Mouse (Mus musculus) lung, embryonic 16.5 days (tissue): Measurements from ENCODE around the gene Creg2. TPM values are rescaled to one million over a fixed set of nuclear protein-coding genes. Genes with fewer than 3 reads are reported as not detected.
"Not testable (repeated sequence)": the region's sequence is repeated elsewhere in the genome, so short reads cannot be mapped to it uniquely, and the experiment has no call there.

ENCODE experiments used
- ATAC-seq: fragments of 200-750 bp; cut with Nextera tagmentation; 2 replicates; pipeline ENCODE4 v1.8.0; 2017; ENCODE audit warnings: low read depth, mild to moderate bottlenecking, moderate library complexity
- H3K27ac ChIP-seq: fragments of 300-500 bp; sonication (generic); 2 replicates; pipeline ENCODE4 v1.5.1; 2014; ENCODE audit warnings: mild to moderate bottlenecking, control low read depth, low read length
- H3K27me3 ChIP-seq: fragments of 300-500 bp; sonication (generic); 2 replicates; pipeline ENCODE4 v1.6.1; 2014; ENCODE audit warnings: low read depth, low read length, mixed read lengths; ENCODE audit not compliant: control insufficient read depth, insufficient read depth
- H3K36me3 ChIP-seq: fragments of 300-500 bp; sonication (generic); 2 replicates; pipeline ENCODE4 v1.6.1; 2014; ENCODE audit warnings: low read length; ENCODE audit not compliant: control insufficient read depth, insufficient read depth
- H3K4me1 ChIP-seq: fragments of 300-500 bp; sonication (generic); replicated peaks from 2 replicates; pipeline ENCODE4 v1.6.1; 2014; ENCODE audit warnings: low read length, mixed read lengths; ENCODE audit not compliant: control insufficient read depth, insufficient read depth
- H3K4me2 ChIP-seq: fragments of 300-500 bp; sonication (generic); 2 replicates; pipeline ENCODE4 v1.6.1; 2014; ENCODE audit warnings: low read depth, low read length, control low read depth
- H3K4me3 ChIP-seq: fragments of 300-500 bp; sonication (generic); 2 replicates; pipeline ENCODE4 v1.5.1; 2014; ENCODE audit warnings: mild to moderate bottlenecking, low read length, control low read depth
- H3K9ac ChIP-seq: fragments of 300-500 bp; sonication (generic); 2 replicates; pipeline ENCODE4 v1.6.1; 2014; ENCODE audit warnings: low read length, control low read depth
- H3K9me3 ChIP-seq: fragments of 300-500 bp; sonication (generic); 2 replicates; pipeline ENCODE4 v1.6.1; 2016; ENCODE audit warnings: low read length; ENCODE audit not compliant: control insufficient read depth
- WGBS: fragments of 180-500 bp; shearing (Covaris S2); extraction: QIAGEN DNeasy Blood & Tissue Kit; methylation state at CpG from one replicate; pipeline ENCODE4 v1.1.7; 2014; 5-methylcytosine and 5-hydroxymethylcytosine counted together
- polyA plus RNA-seq: library from polyadenylated mRNA; unstranded; fragments of >200 nt; fragmentation: Nextera tagmentation; extraction: Ambion mirVana; gene quantifications from 2 replicates; pipeline ENCODE4 v1.2.1, GENCODE M21; 2015

Gene Creg2
- polyA plus RNA-seq, 1 experiment from 2014 or later, result 0.04 TPM

GRCm38 (mm10) chr1:39663050-39663449 lies 11.8 kb upstream of the Creg2 start:
- H3K36me3 ChIP-seq, result no peaks in the 10 kb centered on the region
- H3K27ac ChIP-seq, result no peak overlapping the region
- H3K27me3 ChIP-seq, result no peaks in the 10 kb centered on the region
- no peak overlapping the region for H3K9ac ChIP-seq
- 83% methylated on average over 4 of the region's 4 CpGs for WGBS
- no peak overlapping the region for H3K4me2 ChIP-seq
- peaks cover 2% of the 10 kb centered on the region; the same call in 1 of the 2 replicates for H3K9me3 ChIP-seq
- ATAC-seq, result no peak
- no peaks in the 10 kb centered on the region for H3K4me1 ChIP-seq
- H3K4me3 ChIP-seq, result no peak overlapping the region

DNA sequence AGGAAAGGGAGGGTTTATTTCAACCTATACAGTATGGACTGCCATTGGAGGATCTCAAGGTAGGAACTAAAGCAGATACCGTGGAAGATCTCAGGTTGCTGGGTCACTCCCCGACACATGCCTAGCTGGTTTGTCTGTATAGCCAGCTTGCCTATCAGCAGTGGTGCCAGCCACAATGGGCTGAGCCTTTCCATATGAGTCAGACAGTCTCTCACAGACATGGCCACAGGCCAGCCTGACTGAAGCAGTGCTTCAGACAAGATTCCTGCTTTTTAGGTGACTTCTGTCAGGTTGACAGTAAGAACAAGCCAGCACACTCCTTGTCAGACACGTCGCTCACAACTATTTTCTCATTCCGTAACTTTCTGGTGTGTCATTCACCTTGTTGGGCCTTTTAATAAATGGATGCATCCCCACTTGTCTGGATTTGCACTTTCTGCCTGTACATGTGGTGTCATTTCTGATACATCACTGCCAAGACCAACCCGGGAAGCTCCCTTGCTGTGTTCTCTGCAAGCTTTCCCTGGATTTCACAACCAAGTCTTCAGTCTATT lies 5.8 kb upstream of the Creg2 start:
- H3K27ac ChIP-seq, result no peak overlapping the region
- 66% methylated on average over 6 of the region's 6 CpGs for WGBS
- H3K36me3 ChIP-seq, result no peaks in the 10 kb centered on the region
- H3K27me3 ChIP-seq, result peaks cover 7% of the 10 kb centered on the region; the same call in 1 of the 2 replicates
- H3K4me3 ChIP-seq, result no peak overlapping the region
- no peaks in the 10 kb centered on the region for H3K4me1 ChIP-seq
- H3K4me2 ChIP-seq, result no peak overlapping the region
- no peak for ATAC-seq
- H3K9me3 ChIP-seq, result peaks cover 2% of the 10 kb centered on the region; the same call in 1 of the 2 replicates
- no peak overlapping the region for H3K9ac ChIP-seq

DNA sequence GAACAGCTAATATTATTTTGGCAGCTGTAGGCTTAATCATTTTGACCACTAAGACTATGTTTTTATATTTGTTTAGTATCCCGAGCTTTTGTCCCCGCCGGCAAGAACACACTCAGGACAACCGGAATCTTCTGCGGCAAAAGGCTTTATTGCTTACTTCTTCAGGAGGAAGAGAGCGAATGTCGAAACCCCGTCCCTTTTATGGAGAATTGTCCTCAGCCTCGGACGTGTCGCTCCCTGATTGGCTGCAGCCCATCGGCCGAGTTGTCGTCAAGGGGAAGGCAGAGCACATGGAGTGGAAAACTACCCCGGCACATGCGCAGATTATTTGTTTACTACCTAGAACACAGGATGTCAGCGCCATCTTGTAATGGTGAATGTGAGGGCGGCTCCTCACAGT lies 3.6 kb upstream of the Creg2 start:
- H3K27me3 ChIP-seq, result peaks cover 25% of the 10 kb centered on the region
- not testable (repeated sequence) for ATAC-seq, H3K4me3 ChIP-seq

DNA sequence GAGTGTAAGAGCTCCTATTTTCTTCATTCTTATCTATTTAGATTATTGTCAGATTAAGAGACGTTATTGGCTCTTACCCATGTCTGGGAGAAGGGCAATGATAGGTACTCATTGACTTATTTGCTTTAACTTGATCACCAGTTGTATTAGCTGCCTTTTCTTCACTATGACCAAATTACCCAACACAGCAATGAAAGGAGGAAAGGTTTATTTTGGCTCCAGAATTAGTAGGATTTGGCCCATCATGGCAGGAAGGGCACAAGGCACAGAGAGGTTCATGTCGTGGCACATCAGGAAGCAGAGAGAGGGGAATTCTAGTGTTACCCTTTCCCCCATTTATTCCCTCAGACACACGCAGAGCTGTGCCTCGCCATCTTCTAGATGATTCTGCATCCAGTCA lies 1.8 kb upstream of the Creg2 start:
- Histone ChIP-seq H3K4me1 (peaks cover 13% of the 10 kb centered on the region), H3K4me2 (no peak overlapping the region), H3K4me3 (no peak overlapping the region), H3K27me3 (peaks cover 39% of the 10 kb centered on the region), H3K9ac (no peak overlapping the region), H3K27ac (no peak overlapping the region), H3K9me3 (no peaks in the 10 kb centered on the region), H3K36me3 (no peaks in the 10 kb centered on the region)
- ATAC-seq, result no peak
- WGBS, result 69% methylated on average over 4 of the region's 4 CpGs

More for the DNA sequence above, 3.6 kb upstream of the Creg2 start:
- peaks cover 13% of the 10 kb centered on the region for H3K4me1 ChIP-seq
- H3K36me3 ChIP-seq, H3K9me3 ChIP-seq, H3K9ac ChIP-seq, H3K27ac ChIP-seq, H3K4me2 ChIP-seq: not testable (repeated sequence)
- WGBS, result 85% methylated on average over 18 of the region's 18 CpGs

DNA sequence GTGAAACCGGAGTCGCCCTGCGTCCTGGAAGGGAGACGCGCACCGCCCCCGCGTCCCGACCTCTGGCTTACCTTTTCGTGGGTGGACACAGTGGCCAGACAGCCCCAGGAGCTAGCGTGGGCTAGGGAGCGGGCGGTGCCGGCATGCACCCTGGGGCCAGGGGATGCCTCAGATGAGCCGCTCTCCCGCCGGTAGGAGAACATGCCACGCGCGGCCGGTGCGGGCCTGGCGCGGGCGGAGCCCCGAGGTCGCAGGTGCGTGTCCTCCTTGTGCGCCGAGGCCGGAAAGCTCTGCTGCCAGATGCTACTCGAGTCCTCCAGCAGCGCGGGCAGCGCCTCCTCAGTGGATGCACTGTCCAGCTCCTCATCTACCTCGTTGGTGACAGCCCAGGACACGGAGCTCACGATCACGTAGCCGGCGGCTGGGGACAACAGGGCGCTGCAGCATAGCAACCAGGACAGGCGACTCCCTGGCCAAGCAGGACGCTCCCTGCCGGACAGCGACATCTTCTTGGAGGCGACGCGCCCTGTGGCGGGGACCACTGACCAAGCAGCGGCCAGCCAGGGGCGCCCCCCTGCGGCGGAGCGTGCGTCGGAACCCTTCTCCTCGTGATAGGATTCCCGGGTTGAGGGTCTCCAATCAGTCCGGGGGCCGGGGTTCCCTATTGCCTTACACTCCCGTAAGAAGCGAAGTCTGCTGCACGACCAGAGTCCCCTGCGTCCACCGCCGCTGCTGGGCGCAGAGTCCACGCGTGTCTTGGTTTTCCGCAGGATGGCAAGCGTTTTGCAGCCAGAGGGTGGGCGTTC lies 636 bp downstream of the Creg2 start:
- H3K4me1 ChIP-seq, result peaks cover 13% of the 10 kb centered on the region
- H3K27me3 ChIP-seq, result peaks cover 39% of the 10 kb centered on the region
- WGBS, result under 1% methylated on average over 73 of the region's 73 CpGs
- peak overlapping the region; percentile 55 for H3K4me3 ChIP-seq
- H3K9ac ChIP-seq, result peak overlapping the region; percentile 28; the same call in 1 of the 2 replicates
- ATAC-seq, result peak; percentile 74
- no peak overlapping the region for H3K27ac ChIP-seq
- H3K9me3 ChIP-seq, result no peaks in the 10 kb centered on the region
- H3K4me2 ChIP-seq, result peak overlapping the region; percentile 93
- H3K36me3 ChIP-seq, result no peaks in the 10 kb centered on the region

GRCm38 (mm10) chr1:39649691-39650434 lies 1.4 kb downstream of the Creg2 start:
- ATAC-seq, result no peak
- peak overlapping the region; percentile 93 for H3K4me2 ChIP-seq
- no peak overlapping the region for H3K27ac ChIP-seq
- H3K36me3 ChIP-seq, result no peaks in the 10 kb centered on the region
- H3K27me3 ChIP-seq, result peaks cover 39% of the 10 kb centered on the region
- H3K9ac ChIP-seq, result 0 out of 2 replicates have a peak overlapping the region, but pooled peaks have one; percentile 28
- 15% methylated on average over 17 of the region's 17 CpGs for WGBS
- no peaks in the 10 kb centered on the region for H3K9me3 ChIP-seq
- peaks cover 13% of the 10 kb centered on the region for H3K4me1 ChIP-seq
- H3K4me3 ChIP-seq, result peak overlapping the region; percentile 55

DNA sequence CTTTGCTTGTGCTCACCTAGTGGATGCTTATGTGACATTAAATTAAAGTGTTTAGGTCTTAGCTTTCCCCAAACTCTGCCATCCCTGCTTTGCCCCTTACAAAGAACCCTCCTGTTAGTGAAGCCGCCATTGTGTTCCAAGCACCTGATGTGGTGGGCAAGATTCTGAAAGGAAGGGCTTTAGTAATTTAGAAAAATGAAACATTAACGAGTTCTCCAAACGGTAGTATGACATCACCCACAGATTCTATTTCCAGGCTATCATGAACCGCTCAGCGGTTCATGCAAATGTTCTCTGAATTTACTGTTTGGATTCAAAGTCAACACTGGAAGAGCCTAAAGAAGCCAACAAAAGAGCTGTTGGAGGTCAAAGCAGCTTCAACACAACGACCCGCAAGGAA lies 2.7 kb downstream of the Creg2 start:
- Histone ChIP-seq H3K27me3 (peaks cover 39% of the 10 kb centered on the region), H3K9me3 (no peaks in the 10 kb centered on the region), H3K36me3 (no peaks in the 10 kb centered on the region), H3K4me2 (no peak overlapping the region), H3K4me3 (no peak overlapping the region), H3K27ac (no peak overlapping the region), H3K9ac (no peak overlapping the region), H3K4me1 (peaks cover 13% of the 10 kb centered on the region)
- ATAC-seq, result no peak
- 82% methylated on average over 7 of the region's 7 CpGs for WGBS

DNA sequence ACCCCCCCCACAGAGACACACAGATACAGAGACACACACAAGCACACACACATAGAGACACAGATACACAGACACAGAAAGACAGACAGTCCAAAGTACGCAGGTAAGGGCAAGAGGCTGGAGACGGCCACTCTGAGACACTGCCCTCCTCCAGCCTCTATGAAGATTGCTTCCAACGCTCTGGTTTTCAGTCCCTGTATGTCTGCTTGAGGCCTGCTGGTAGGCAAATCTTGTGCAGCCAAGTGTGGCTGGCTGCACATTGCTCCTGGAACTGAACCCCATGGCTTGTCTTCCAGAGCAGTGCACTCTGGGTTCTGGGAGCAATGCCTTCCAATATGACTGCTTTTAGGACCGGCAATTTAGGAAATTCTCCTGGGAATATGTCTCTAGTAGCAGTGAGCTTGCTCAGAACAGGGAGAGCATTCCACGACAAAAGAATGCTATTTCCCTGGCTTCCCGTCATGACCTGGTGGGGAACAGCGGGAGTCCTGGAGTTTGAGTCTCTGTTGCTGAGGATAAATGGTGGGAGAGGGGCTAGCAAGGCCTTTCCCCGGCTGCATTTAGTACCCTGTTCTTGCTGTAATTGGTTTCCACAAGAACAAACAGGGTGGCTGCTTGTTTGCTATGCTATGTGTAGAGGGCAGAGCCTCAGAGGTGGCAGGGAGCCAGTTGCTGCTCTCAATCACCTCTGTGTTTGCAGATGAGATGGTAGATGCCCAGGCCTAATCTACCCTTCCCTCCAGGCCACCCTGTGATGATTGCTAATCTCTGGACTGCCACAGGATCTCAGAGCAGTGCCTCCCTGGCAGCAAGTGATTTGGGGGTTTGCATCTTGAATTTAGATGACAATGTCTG lies 5.1 kb downstream of the Creg2 start:
- Histone ChIP-seq H3K9ac (no peak overlapping the region), H3K27me3 (peaks cover 26% of the 10 kb centered on the region), H3K4me1 (peaks cover 12% of the 10 kb centered on the region), H3K27ac (no peak overlapping the region), H3K9me3 (no peaks in the 10 kb centered on the region), H3K36me3 (no peaks in the 10 kb centered on the region), H3K4me3 (no peak overlapping the region), H3K4me2 (no peak overlapping the region)
- no peak for ATAC-seq
- 52% methylated on average over 8 of the region's 8 CpGs for WGBS
